Mouse (Mus musculus) naive thymus-derived CD4-positive, alpha-beta T cell, adult 2 months (primary cell): Measurements from ENCODE around the gene Imp4.
"Not testable (repeated sequence)": the region's sequence is repeated elsewhere in the genome, so short reads cannot be mapped to it uniquely, and the experiment has no call there.

ENCODE experiments used
- DNase-seq: peaks from one replicate; pipeline ENCODE4 v3.0.0-alpha.2; 2011; ENCODE audit warnings: low read depth

Imp4 gene

GRCm38 (mm10) chr1:34439215-34439960, at the start of gene Imp4, which contains the start of gene Ccdc115:
Gene Imp4, plus strand, starts transcription at chr1:34439851.
Gene Ccdc115, minus strand, starts transcription at chr1:34439672.
- DNase-seq, result peak; percentile 99

GRCm38 (mm10) chr1:34396321-34396720, 43.3 kb upstream of the Imp4 start:
- DNase-seq, result no peak

GRCm38 (mm10) chr1:34399182-34399953, 40.3 kb upstream of the Imp4 start:
- DNase-seq, result no peak

- DNase-seq, result no peak
Measured at GRCm38 (mm10) chr1:34428466-34428865, 11.2 kb upstream of the Imp4 start.

GRCm38 (mm10) chr1:34429281-34429680, 10.4 kb upstream of the Imp4 start:
- DNase-seq, result no peak

- no peak for DNase-seq
Measured at GRCm38 (mm10) chr1:34430981-34431380, 8.7 kb upstream of the Imp4 start.

- DNase-seq, result no peak
Measured at GRCm38 (mm10) chr1:34431431-34431830, 8.2 kb upstream of the Imp4 start.

- DNase-seq, result no peak
Measured at GRCm38 (mm10) chr1:34432411-34432775, 7.3 kb upstream of the Imp4 start.

- peak; percentile 71 for DNase-seq
Measured at GRCm38 (mm10) chr1:34432776-34433481, 6.7 kb upstream of the Imp4 start.

GRCm38 (mm10) chr1:34433891-34434521, 5.6 kb upstream of the Imp4 start:
- peak; percentile 75 for DNase-seq

GRCm38 (mm10) chr1:34434660-34435160, 4.9 kb upstream of the Imp4 start:
- peak; percentile 95 for DNase-seq

- no peak for DNase-seq
Measured at GRCm38 (mm10) chr1:34435371-34436120, 4.1 kb upstream of the Imp4 start.

- no peak for DNase-seq
Measured at GRCm38 (mm10) chr1:34436374-34436773, 3.3 kb upstream of the Imp4 start.

GRCm38 (mm10) chr1:34437366-34437765, 2.3 kb upstream of the Imp4 start:
- not testable (repeated sequence) for DNase-seq

- DNase-seq, result no peak
Measured at GRCm38 (mm10) chr1:34438381-34439051, 1.1 kb upstream of the Imp4 start.

GRCm38 (mm10) chr1:34439961-34440630, 445 bp downstream of the Imp4 start:
- DNase-seq, result no peak

- no peak for DNase-seq
Measured at GRCm38 (mm10) chr1:34443124-34443523, 3.5 kb downstream of the Imp4 start.

- DNase-seq, result peak; percentile 48
Measured at GRCm38 (mm10) chr1:34458431-34458830, 18.8 kb downstream of the Imp4 start.

GRCm38 (mm10) chr1:34459284-34460060, 19.8 kb downstream of the Imp4 start, which contains the start of gene Ptpn18:
Gene Ptpn18, plus strand, starts transcription at chr1:34459762.
- DNase-seq, result peak; percentile 93
